Mouse (Mus musculus) ES-Bruce4 (cell line): ENCODE results near the gene Drg1. TPM values are rescaled to one million over a fixed set of nuclear protein-coding genes. Genes with fewer than 3 reads are reported as not detected.

Source experiments
- H3K27ac ChIP-seq: 2 replicates; pipeline ENCODE4 v1.5.1; 2012; ENCODE audit warnings: low read length, inconsistent platforms; ENCODE audit not compliant: insufficient read depth
- H3K27me3 ChIP-seq: 2 replicates; pipeline ENCODE4 v1.6.1; 2012; ENCODE audit warnings: mild to moderate bottlenecking, low read length, inconsistent platforms; ENCODE audit not compliant: control insufficient read depth, poor library complexity, insufficient read depth, severe bottlenecking
- H3K36me3 ChIP-seq: 2 replicates; pipeline ENCODE4 v1.6.1; 2012; ENCODE audit warnings: inconsistent platforms, mild to moderate bottlenecking, low read length, moderate library complexity; ENCODE audit not compliant: control insufficient read depth, poor library complexity, insufficient read depth, severe bottlenecking
- H3K4me1 ChIP-seq: one replicate; pipeline ENCODE4 v1.8.1; 2011; ENCODE audit warnings: low read length; ENCODE audit not compliant: control insufficient read depth, insufficient read depth
- H3K4me3 ChIP-seq: 2 replicates; pipeline ENCODE4 v1.5.1; 2011; ENCODE audit warnings: low read depth, mild to moderate bottlenecking, low read length
- H3K9ac ChIP-seq: 2 replicates; pipeline ENCODE4 v1.6.1; 2012; ENCODE audit warnings: low read depth, mild to moderate bottlenecking, inconsistent platforms; ENCODE audit not compliant: poor library complexity, severe bottlenecking
- H3K9me3 ChIP-seq: replicated peaks from 2 replicates; pipeline ENCODE4 v1.6.1; 2012; ENCODE audit warnings: mild to moderate bottlenecking, low read length, inconsistent platforms; ENCODE audit not compliant: control insufficient read depth, poor library complexity, insufficient read depth, severe bottlenecking
- CTCF ChIP-seq: IDR thresholded peaks from one replicate; pipeline ENCODE4 v1.8.1; 2011; ENCODE audit warnings: low read depth, low read length
- EP300 ChIP-seq: IDR thresholded peaks from 2 replicates; pipeline ENCODE4 v1.6.1; 2011; ENCODE audit warnings: low read depth, low read length; ENCODE audit not compliant: insufficient read depth
- POLR2A ChIP-seq: IDR thresholded peaks from one replicate; pipeline ENCODE4 v1.8.1; 2011; ENCODE audit warnings: low read length; ENCODE audit not compliant: insufficient read depth
- polyA plus RNA-seq: library from polyadenylated mRNA; stranded (reverse); fragments of >200 nt; gene quantifications from 2 replicates; pipeline ENCODE4 v1.2.4, GENCODE M21; 2011; ENCODE audit warnings: low read depth; ENCODE audit not compliant: missing spikeins, insufficient read depth, insufficient read length

Gene Drg1
- polyA plus RNA-seq = 148 and 170 TPM in 2 replicates

- Histone ChIP-seq H3K9ac (peak within 1 kb of the TSS; percentile 87), H3K9me3 (no peaks in the 10 kb centered on the region), H3K27ac (peak within 1 kb of the TSS; percentile 67), H3K27me3 (no peaks in the 10 kb centered on the region), H3K36me3 (peaks cover 25% of the 10 kb centered on the region), H3K4me3 (peak within 1 kb of the TSS; percentile 91), H3K4me1 (peaks cover 4% of the 10 kb centered on the region)
- TF ChIP-seq EP300 (0 out of 2 replicates have a peak, but pooled peaks have one; percentile 5), CTCF (no peak), POLR2A (peak; percentile 86)
Observed at GRCm38 (mm10) chr11:3266079-3266685, at the start of gene Drg1. TSS of gene Drg1 (minus strand) at chr11:3266415.

- Histone ChIP-seq H3K36me3 (peaks cover 18% of the 10 kb centered on the region), H3K27me3 (no peaks in the 10 kb centered on the region), H3K9ac (no peak overlapping the region), H3K4me3 (no peak overlapping the region), H3K9me3 (no peaks in the 10 kb centered on the region), H3K4me1 (no peaks in the 10 kb centered on the region), H3K27ac (no peak overlapping the region)
- no peak for TF ChIP-seq EP300
- peak; percentile 98 for TF ChIP-seq CTCF
Observed at GRCm38 (mm10) chr11:3314148-3314547, 47.9 kb upstream of the Drg1 start.

GRCm38 (mm10) chr11:3313294-3313693 lies 47.1 kb upstream of the Drg1 start:
- Histone ChIP-seq H3K27me3 (no peaks in the 10 kb centered on the region), H3K4me1 (no peaks in the 10 kb centered on the region), H3K36me3 (peaks cover 26% of the 10 kb centered on the region), H3K27ac (no peak overlapping the region), H3K9ac (no peak overlapping the region), H3K4me3 (no peak overlapping the region), H3K9me3 (no peaks in the 10 kb centered on the region)
- TF ChIP-seq EP300 (no peak), POLR2A (no peak), CTCF (no peak)

- Histone ChIP-seq H3K27ac (no peak overlapping the region), H3K27me3 (no peaks in the 10 kb centered on the region), H3K36me3 (peaks cover 37% of the 10 kb centered on the region), H3K4me1 (no peaks in the 10 kb centered on the region), H3K4me3 (no peak overlapping the region), H3K9me3 (no peaks in the 10 kb centered on the region), H3K9ac (no peak overlapping the region)
- TF ChIP-seq CTCF (no peak), POLR2A (no peak), EP300 (no peak)
Observed at GRCm38 (mm10) chr11:3311586-3312347, 45.6 kb upstream of the Drg1 start.

GRCm38 (mm10) chr11:3310789-3311585 lies 44.8 kb upstream of the Drg1 start:
- Histone ChIP-seq H3K9ac (no peak overlapping the region), H3K27me3 (no peaks in the 10 kb centered on the region), H3K4me3 (no peak overlapping the region), H3K4me1 (no peaks in the 10 kb centered on the region), H3K9me3 (no peaks in the 10 kb centered on the region), H3K36me3 (peaks cover 37% of the 10 kb centered on the region), H3K27ac (no peak overlapping the region)
- no peak for TF ChIP-seq CTCF
